Mouse (Mus musculus) stomach, embryonic 16.5 days (tissue): ENCODE data around the gene Sergef. TPM values are rescaled to one million over a fixed set of nuclear protein-coding genes. Genes with fewer than 3 reads are reported as not detected.
A peak's percentile ranks its signal among the peaks of the same experiment; 100 is the strongest.

ENCODE experiments used
- ATAC-seq: fragments of 200-750 bp; cut with Nextera tagmentation; 2 replicates; pipeline ENCODE4 v1.8.0; 2017; ENCODE audit warnings: moderate number of reproducible peaks, moderate TSS enrichment; ENCODE audit not compliant: insufficient read depth, low FRiP score
- H3K27ac ChIP-seq: fragments of 300-500 bp; sonication (generic); 2 replicates; pipeline ENCODE4 v1.5.1; 2014; ENCODE audit warnings: low read length
- H3K27me3 ChIP-seq: fragments of 300-500 bp; sonication (generic); 2 replicates; pipeline ENCODE4 v1.6.1; 2014; ENCODE audit warnings: low read length, control low read depth, mixed read lengths; ENCODE audit not compliant: control insufficient read depth, insufficient read depth
- H3K36me3 ChIP-seq: fragments of 300-500 bp; sonication (generic); 2 replicates; pipeline ENCODE4 v1.6.1; 2014; ENCODE audit warnings: low read length; ENCODE audit not compliant: control insufficient read depth, insufficient read depth
- H3K4me1 ChIP-seq: fragments of 300-500 bp; sonication (generic); 2 replicates; pipeline ENCODE4 v1.6.1; 2014; ENCODE audit warnings: low read length, control low read depth, mixed read lengths; ENCODE audit not compliant: control insufficient read depth, insufficient read depth
- H3K4me2 ChIP-seq: fragments of 300-500 bp; sonication (generic); 2 replicates; pipeline ENCODE4 v1.6.1; 2014; ENCODE audit warnings: low read depth, low read length, mixed read lengths
- H3K4me3 ChIP-seq: fragments of 300-500 bp; sonication (generic); replicated peaks from 2 replicates; pipeline ENCODE4 v1.5.1; 2014; ENCODE audit warnings: mild to moderate bottlenecking, low read length
- H3K9ac ChIP-seq: fragments of 300-500 bp; sonication (generic); 2 replicates; pipeline ENCODE4 v1.6.1; 2014; ENCODE audit warnings: low read length
- H3K9me3 ChIP-seq: fragments of 300-500 bp; sonication (generic); replicated peaks from 2 replicates; pipeline ENCODE4 v1.6.1; 2016; ENCODE audit warnings: low read length, control low read depth; ENCODE audit not compliant: control insufficient read depth
- WGBS: fragments of 180-500 bp; shearing (Covaris S2); extraction: QIAGEN DNeasy Blood & Tissue Kit; methylation state at CpG from one replicate; pipeline ENCODE4 v1.1.7; 2014; 5-methylcytosine and 5-hydroxymethylcytosine counted together
- polyA plus RNA-seq: library from polyadenylated mRNA; unstranded; fragments of >200 nt; fragmentation: Nextera tagmentation; extraction: Ambion mirVana; gene quantifications from 2 replicates; pipeline ENCODE4 v1.2.1, GENCODE M21; 2015

Sergef gene
- polyA plus RNA-seq, 1 experiment from 2014 or later: 14.9 TPM

GRCm38 (mm10) chr7:46544195-46544641 is 95.4 kb downstream of the Sergef start:
- no peak; the same call in 1 of the 2 replicates for ATAC-seq
- Histone ChIP-seq H3K9me3 (no peaks in the 10 kb centered on the region), H3K27ac (no peak overlapping the region), H3K27me3 (no peaks in the 10 kb centered on the region), H3K4me1 (no peaks in the 10 kb centered on the region), H3K4me3 (no peak overlapping the region), H3K4me2 (no peak overlapping the region), H3K36me3 (no peaks in the 10 kb centered on the region), H3K9ac (no peak overlapping the region)
- 74% methylated on average over 12 of the region's 12 CpGs for whole genome bisulfite sequencing

- Histone ChIP-seq H3K36me3 (no peaks in the 10 kb centered on the region), H3K4me3 (no peak overlapping the region), H3K4me1 (no peaks in the 10 kb centered on the region), H3K27me3 (no peaks in the 10 kb centered on the region), H3K9ac (no peak overlapping the region), H3K9me3 (no peaks in the 10 kb centered on the region), H3K27ac (no peak overlapping the region), H3K4me2 (no peak overlapping the region)
- 87% methylated on average over 3 of the region's 3 CpGs for WGBS
- ATAC-seq: no peak
These were observed 97.5 kb downstream of the Sergef start for GRCm38 (mm10) chr7:46542117-46542516.

GRCm38 (mm10) chr7:46540616-46541015 is 99.0 kb downstream of the Sergef start:
- H3K9ac ChIP-seq: no peak overlapping the region
- no peak overlapping the region for H3K4me3 ChIP-seq
- H3K27me3 ChIP-seq: no peaks in the 10 kb centered on the region
- H3K27ac ChIP-seq: no peak overlapping the region
- no peak overlapping the region for H3K4me2 ChIP-seq
- no peaks in the 10 kb centered on the region for H3K9me3 ChIP-seq
- no peaks in the 10 kb centered on the region for H3K36me3 ChIP-seq
- ATAC-seq: no peak
- no peaks in the 10 kb centered on the region for H3K4me1 ChIP-seq
- 58% methylated on average over 1 of the region's 1 CpGs for WGBS

GRCm38 (mm10) chr7:46536456-46537097 is 103.0 kb downstream of the Sergef start:
- Histone ChIP-seq H3K9me3 (no peaks in the 10 kb centered on the region), H3K4me3 (no peak overlapping the region), H3K4me1 (no peaks in the 10 kb centered on the region), H3K4me2 (no peak overlapping the region), H3K27ac (no peak overlapping the region), H3K9ac (no peak overlapping the region), H3K27me3 (no peaks in the 10 kb centered on the region), H3K36me3 (no peaks in the 10 kb centered on the region)
- 90% methylated on average over 9 of the region's 9 CpGs for WGBS
- no peak for ATAC-seq

GRCm38 (mm10) chr7:46535429-46535799 is 104.2 kb downstream of the Sergef start:
- Histone ChIP-seq H3K9me3 (no peaks in the 10 kb centered on the region), H3K4me1 (no peaks in the 10 kb centered on the region), H3K27ac (no peak overlapping the region), H3K27me3 (no peaks in the 10 kb centered on the region), H3K4me2 (no peak overlapping the region), H3K36me3 (no peaks in the 10 kb centered on the region), H3K4me3 (no peak overlapping the region), H3K9ac (no peak overlapping the region)
- ATAC-seq: peak; percentile 62; the same call in 1 of the 2 replicates
- WGBS: 29% methylated on average over 10 of the region's 10 CpGs

- WGBS: 80% methylated on average over 11 of the region's 11 CpGs
- no peak for ATAC-seq
These were observed 104.7 kb downstream of the Sergef start for GRCm38 (mm10) chr7:46534767-46535428.

DNA sequence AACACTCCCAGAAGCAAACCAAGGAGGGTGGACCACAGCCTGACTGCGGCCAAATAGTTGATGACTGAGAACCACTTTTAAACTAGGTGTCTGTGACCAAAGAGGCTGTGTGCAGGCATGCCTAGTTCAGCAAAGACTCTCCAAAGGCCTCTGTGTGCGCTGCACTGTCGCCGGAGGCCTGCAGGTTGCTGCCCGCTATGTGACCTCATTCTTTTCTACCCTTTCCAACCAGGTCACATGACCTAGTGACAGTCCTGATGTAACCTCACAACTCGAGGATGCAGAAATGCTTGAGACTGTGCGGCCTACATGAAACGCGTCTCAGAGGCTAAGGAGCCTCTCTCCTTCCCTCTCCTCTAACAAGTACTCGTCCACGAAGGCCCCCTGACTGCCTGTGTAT is 106.1 kb downstream of the Sergef start:
- 89% methylated on average over 11 of the region's 11 CpGs for WGBS
- no peak overlapping the region for H3K4me3 ChIP-seq
- no peaks in the 10 kb centered on the region for H3K4me1 ChIP-seq
- no peak overlapping the region for H3K4me2 ChIP-seq
- no peak overlapping the region for H3K9ac ChIP-seq
- no peaks in the 10 kb centered on the region for H3K27me3 ChIP-seq
- no peaks in the 10 kb centered on the region for H3K36me3 ChIP-seq
- no peak overlapping the region for H3K27ac ChIP-seq
- ATAC-seq: no peak
- H3K9me3 ChIP-seq: no peaks in the 10 kb centered on the region

More at GRCm38 (mm10) chr7:46534767-46535428, 104.7 kb downstream of the Sergef start:
- no peaks in the 10 kb centered on the region for H3K4me1 ChIP-seq
- no peak overlapping the region for H3K9ac ChIP-seq
- no peak overlapping the region for H3K4me2 ChIP-seq
- no peak overlapping the region for H3K4me3 ChIP-seq
- no peak overlapping the region for H3K27ac ChIP-seq
- H3K9me3 ChIP-seq: no peaks in the 10 kb centered on the region
- H3K36me3 ChIP-seq: no peaks in the 10 kb centered on the region
- no peaks in the 10 kb centered on the region for H3K27me3 ChIP-seq

DNA sequence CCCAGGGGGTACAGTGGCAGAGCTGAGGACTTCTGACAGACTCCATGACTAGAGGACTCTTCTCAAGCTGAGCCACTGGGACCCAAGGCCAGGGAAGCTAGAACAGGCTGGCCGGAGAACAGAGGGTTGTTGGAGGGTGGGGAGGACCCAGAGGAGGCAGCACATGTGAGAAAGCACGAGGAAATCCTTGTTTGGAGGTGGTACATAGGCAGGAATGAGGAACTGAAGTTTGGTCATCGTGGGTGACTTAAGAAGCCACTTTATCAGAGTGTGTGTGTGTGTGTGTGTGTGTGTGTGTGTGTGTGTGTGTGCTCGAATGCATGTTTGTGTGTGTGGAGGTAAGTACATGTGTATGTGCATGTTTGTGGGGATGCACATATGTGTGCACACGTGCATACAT is 108.3 kb downstream of the Sergef start:
- Histone ChIP-seq H3K9me3 (no peaks in the 10 kb centered on the region), H3K4me3 (no peak overlapping the region), H3K4me1 (no peaks in the 10 kb centered on the region), H3K4me2 (no peak overlapping the region), H3K27ac (no peak overlapping the region), H3K36me3 (no peaks in the 10 kb centered on the region), H3K27me3 (no peaks in the 10 kb centered on the region), H3K9ac (no peak overlapping the region)
- WGBS: 76% methylated on average over 5 of the region's 5 CpGs
- no peak for ATAC-seq

GRCm38 (mm10) chr7:46529930-46530329 is 109.7 kb downstream of the Sergef start:
- Histone ChIP-seq H3K9me3 (no peaks in the 10 kb centered on the region), H3K4me2 (no peak overlapping the region), H3K27me3 (no peaks in the 10 kb centered on the region), H3K4me3 (no peak overlapping the region), H3K4me1 (no peaks in the 10 kb centered on the region), H3K9ac (no peak overlapping the region), H3K36me3 (no peaks in the 10 kb centered on the region), H3K27ac (no peak overlapping the region)
- 56% methylated on average over 8 of the region's 8 CpGs for WGBS
- no peak for ATAC-seq
